Mouse (Mus musculus): Measurements from ENCODE around the gene Ptprd.

DNA sequence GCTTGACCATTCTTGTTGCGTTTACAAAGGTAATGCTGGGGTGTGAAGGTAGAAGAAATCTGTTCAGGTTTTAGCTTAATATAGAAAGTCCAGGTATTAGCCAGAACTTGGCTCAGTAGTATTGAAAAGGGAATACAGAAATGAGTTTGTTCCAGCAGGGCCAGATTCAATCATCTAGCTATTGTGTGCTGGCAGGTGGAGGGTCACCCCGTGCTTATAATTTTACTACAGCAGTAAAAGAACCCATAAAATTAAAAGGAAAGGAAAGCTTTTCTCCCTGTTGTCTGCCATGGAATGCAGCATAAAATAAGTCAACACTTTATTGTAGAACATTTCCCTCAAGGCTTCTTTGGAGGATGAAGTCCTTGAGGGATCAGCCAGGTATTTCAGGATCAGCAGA, 1558.8 kb downstream of the Ptprd start:
- TF ChIP-seq POLR2A (IDR thresholded peaks at IDR 0.05; ENCODE audit: borderline replicate concordance, extremely low read depth, insufficient read depth, insufficient read length, poor library complexity, severe bottlenecking), result no peak
- TF ChIP-seq CTCF (IDR thresholded peaks at IDR 0.05; ENCODE audit: borderline replicate concordance, extremely low read depth, insufficient read depth, insufficient read length), result no peak
